Mouse (Mus musculus): ENCODE data around the gene Disc1.

DNA sequence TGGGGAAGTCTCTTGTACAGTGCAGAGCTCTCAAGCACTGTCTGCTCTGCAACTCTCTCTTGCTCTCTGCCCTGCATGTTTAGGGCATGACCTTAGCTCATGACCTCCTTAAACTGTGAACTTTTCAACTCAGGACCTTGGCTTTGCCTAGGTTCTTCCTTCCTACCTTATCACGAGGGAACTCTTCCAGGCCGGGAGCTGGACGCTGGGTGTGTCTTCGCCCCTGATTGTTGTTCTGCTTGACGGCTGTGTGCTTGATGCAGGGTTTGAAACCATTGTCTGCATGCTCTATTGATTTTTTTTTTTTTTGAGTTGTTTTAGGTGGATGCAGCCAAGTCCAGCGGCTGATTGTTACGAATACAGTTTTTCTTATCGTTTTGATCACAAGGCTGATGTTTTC is 29.9 kb upstream of the Disc1 start:
- TF ChIP-seq CTCF (IDR thresholded peaks at IDR 0.05; ENCODE audit: control insufficient read depth, insufficient read depth, insufficient read length) (no peak), MYOD1 (IDR thresholded peaks at IDR 0.05; ENCODE audit: control insufficient read depth, insufficient read length, low read depth) (no peak), MAX (IDR thresholded peaks at IDR 0.05) (no peak), MYOG (IDR thresholded peaks at IDR 0.05; ENCODE audit: control insufficient read depth, extremely low read depth, insufficient read length) (no peak), USF1 (IDR thresholded peaks at IDR 0.05; ENCODE audit: low read depth) (no peak), CEBPB (IDR thresholded peaks at IDR 0.05; ENCODE audit: low read depth) (no peak)
